Mouse (Mus musculus) hindbrain, embryonic 15.5 days (tissue): ENCODE measurements around the gene Hspa12a. TPM values are rescaled to one million over a fixed set of nuclear protein-coding genes. Genes with fewer than 3 reads are reported as not detected.

Experiments used
- ATAC-seq: fragments of 200-750 bp; cut with Nextera tagmentation; 2 replicates; pipeline ENCODE4 v1.8.0; 2017; ENCODE audit warnings: low read depth, moderate number of reproducible peaks, moderate TSS enrichment; ENCODE audit not compliant: low FRiP score
- H3K27ac ChIP-seq: fragments of 300-500 bp; sonication (generic); replicated peaks from 2 replicates; pipeline ENCODE4 v1.5.1; 2015; ENCODE audit warnings: mild to moderate bottlenecking, inconsistent platforms
- H3K27me3 ChIP-seq: fragments of 300-500 bp; sonication (generic); 2 replicates; pipeline ENCODE4 v1.6.1; 2015; ENCODE audit warnings: control low read depth, inconsistent platforms
- H3K36me3 ChIP-seq: fragments of 300-500 bp; sonication (generic); 2 replicates; pipeline ENCODE4 v1.6.1; 2015; ENCODE audit warnings: control low read depth, inconsistent platforms
- H3K4me1 ChIP-seq: fragments of 300-500 bp; sonication (generic); replicated peaks from 2 replicates; pipeline ENCODE4 v1.6.1; 2015; ENCODE audit warnings: control low read depth, inconsistent platforms
- H3K4me2 ChIP-seq: fragments of 300-500 bp; sonication (generic); 2 replicates; pipeline ENCODE4 v1.6.1; 2015; ENCODE audit warnings: moderate library complexity, mild to moderate bottlenecking, inconsistent platforms
- H3K4me3 ChIP-seq: fragments of 300-500 bp; sonication (generic); 2 replicates; pipeline ENCODE4 v1.5.1; 2015; ENCODE audit warnings: mild to moderate bottlenecking, inconsistent platforms
- H3K9ac ChIP-seq: fragments of 300-500 bp; sonication (generic); 2 replicates; pipeline ENCODE4 v1.6.1; 2015; ENCODE audit warnings: inconsistent platforms
- H3K9me3 ChIP-seq: fragments of 300-500 bp; sonication (generic); 2 replicates; pipeline ENCODE4 v1.6.1; 2016; ENCODE audit warnings: control low read depth, inconsistent platforms
- WGBS: fragments of 180-500 bp; shearing (Covaris S2); methylation state at CpG from one replicate; pipeline ENCODE4 v1.1.7; 2015; 5-methylcytosine and 5-hydroxymethylcytosine counted together
- polyA plus RNA-seq: library from polyadenylated mRNA; unstranded; fragments of >200 nt; fragmentation: Nextera tagmentation; extraction: Ambion mirVana; gene quantifications from 2 replicates; pipeline ENCODE4 v1.2.1, GENCODE M21; 2015

The Hspa12a gene
- polyA plus RNA-seq, 1 experiment from 2014 or later = 65.3 TPM

GRCm38 (mm10) chr19:58830182-58830581, 113.3 kb downstream of the Hspa12a start:
- no peak overlapping the region for H3K4me3 ChIP-seq
- H3K9me3 ChIP-seq = no peaks in the 10 kb centered on the region
- H3K27me3 ChIP-seq = no peaks in the 10 kb centered on the region
- peaks cover under 1% of the 10 kb centered on the region; the same call in 1 of the 2 replicates for H3K36me3 ChIP-seq
- no peak overlapping the region for H3K9ac ChIP-seq
- H3K27ac ChIP-seq = peak overlapping the region; percentile 67
- no peak for ATAC-seq
- WGBS = 82% methylated on average over 7 of the region's 7 CpGs
- peaks cover 44% of the 10 kb centered on the region for H3K4me1 ChIP-seq
- H3K4me2 ChIP-seq = no peak overlapping the region

- peak; percentile 85 for ATAC-seq
- WGBS = 43% methylated on average over 5 of the region's 5 CpGs
- Histone ChIP-seq H3K27me3 (no peaks in the 10 kb centered on the region), H3K4me3 (no peak overlapping the region), H3K27ac (peak overlapping the region; percentile 67), H3K9me3 (no peaks in the 10 kb centered on the region), H3K9ac (no peak overlapping the region), H3K4me1 (peaks cover 44% of the 10 kb centered on the region), H3K4me2 (no peak overlapping the region), H3K36me3 (peaks cover 7% of the 10 kb centered on the region; the same call in 1 of the 2 replicates)
Measured at GRCm38 (mm10) chr19:58829575-58829974, 113.9 kb downstream of the Hspa12a start.

GRCm38 (mm10) chr19:58827656-58828055, 115.8 kb downstream of the Hspa12a start:
- H3K4me1 ChIP-seq = peaks cover 37% of the 10 kb centered on the region

GRCm38 (mm10) chr19:58824316-58824715, 119.1 kb downstream of the Hspa12a start:
- peaks cover 18% of the 10 kb centered on the region for H3K4me1 ChIP-seq
- H3K36me3 ChIP-seq = peaks cover 21% of the 10 kb centered on the region
- H3K9me3 ChIP-seq = no peaks in the 10 kb centered on the region
- H3K9ac ChIP-seq = no peak overlapping the region
- H3K4me2 ChIP-seq = no peak overlapping the region
- H3K27ac ChIP-seq = no peak overlapping the region
- WGBS = 82% methylated on average over 1 of the region's 1 CpGs
- no peaks in the 10 kb centered on the region for H3K27me3 ChIP-seq
- H3K4me3 ChIP-seq = no peak overlapping the region
- no peak for ATAC-seq

More at GRCm38 (mm10) chr19:58827656-58828055, 115.8 kb downstream of the Hspa12a start:
- H3K9ac ChIP-seq = no peak overlapping the region
- no peaks in the 10 kb centered on the region for H3K9me3 ChIP-seq
- peaks cover 9% of the 10 kb centered on the region; the same call in 1 of the 2 replicates for H3K36me3 ChIP-seq
- no peak overlapping the region for H3K27ac ChIP-seq
- WGBS = 55% methylated on average over 7 of the region's 7 CpGs
- H3K4me2 ChIP-seq = no peak overlapping the region
- no peak overlapping the region for H3K4me3 ChIP-seq
- no peak for ATAC-seq
- H3K27me3 ChIP-seq = no peaks in the 10 kb centered on the region

- Histone ChIP-seq H3K27ac (no peak overlapping the region), H3K9me3 (no peaks in the 10 kb centered on the region), H3K4me3 (no peak overlapping the region), H3K9ac (no peak overlapping the region), H3K27me3 (no peaks in the 10 kb centered on the region), H3K4me1 (peaks cover 8% of the 10 kb centered on the region; the same call in 1 of the 2 replicates), H3K36me3 (peaks cover 23% of the 10 kb centered on the region), H3K4me2 (no peak overlapping the region)
- WGBS = 91% methylated on average over 3 of the region's 3 CpGs
- ATAC-seq = no peak
Measured at GRCm38 (mm10) chr19:58823301-58823700, 120.2 kb downstream of the Hspa12a start.

- Histone ChIP-seq H3K4me2 (no peak overlapping the region), H3K36me3 (peaks cover 23% of the 10 kb centered on the region), H3K4me3 (no peak overlapping the region), H3K9me3 (no peaks in the 10 kb centered on the region), H3K27ac (no peak overlapping the region), H3K9ac (no peak overlapping the region), H3K4me1 (peaks cover 8% of the 10 kb centered on the region; the same call in 1 of the 2 replicates), H3K27me3 (no peaks in the 10 kb centered on the region)
- ATAC-seq = peak; percentile 64; the same call in 1 of the 2 replicates
- 39% methylated on average over 20 of the region's 20 CpGs for WGBS
Measured at GRCm38 (mm10) chr19:58822454-58823200, 120.8 kb downstream of the Hspa12a start.

- Histone ChIP-seq H3K27me3 (no peaks in the 10 kb centered on the region), H3K4me3 (no peak overlapping the region), H3K4me2 (no peak overlapping the region), H3K9me3 (no peaks in the 10 kb centered on the region), H3K4me1 (peaks cover 8% of the 10 kb centered on the region; the same call in 1 of the 2 replicates), H3K36me3 (peaks cover 14% of the 10 kb centered on the region; the same call in 1 of the 2 replicates), H3K27ac (no peak overlapping the region), H3K9ac (no peak overlapping the region)
- no peak for ATAC-seq
- WGBS = 86% methylated on average over 14 of the region's 14 CpGs
Measured at GRCm38 (mm10) chr19:58818571-58819415, 124.7 kb downstream of the Hspa12a start.

- WGBS = 81% methylated on average over 11 of the region's 11 CpGs
- no peak overlapping the region for H3K27ac ChIP-seq
Measured at GRCm38 (mm10) chr19:58817398-58817797, 126.1 kb downstream of the Hspa12a start.

GRCm38 (mm10) chr19:58816453-58817041, 126.9 kb downstream of the Hspa12a start:
- ATAC-seq = no peak
- H3K4me3 ChIP-seq = no peak overlapping the region

More at GRCm38 (mm10) chr19:58817398-58817797, 126.1 kb downstream of the Hspa12a start:
- Histone ChIP-seq H3K27me3 (no peaks in the 10 kb centered on the region), H3K36me3 (peaks cover 14% of the 10 kb centered on the region; the same call in 1 of the 2 replicates), H3K9me3 (no peaks in the 10 kb centered on the region), H3K4me1 (peaks cover under 1% of the 10 kb centered on the region; the same call in 1 of the 2 replicates), H3K4me2 (no peak overlapping the region), H3K9ac (no peak overlapping the region), H3K4me3 (no peak overlapping the region)
- ATAC-seq = no peak

GRCm38 (mm10) chr19:58815179-58815922, 128.1 kb downstream of the Hspa12a start:
- no peaks in the 10 kb centered on the region for H3K27me3 ChIP-seq
- H3K9ac ChIP-seq = no peak overlapping the region
- ATAC-seq = 0 out of 2 replicates have a peak, but pooled peaks have one; percentile 9
- 75% methylated on average over 13 of the region's 13 CpGs for WGBS
- H3K4me3 ChIP-seq = no peak overlapping the region
- H3K4me1 ChIP-seq = no peaks in the 10 kb centered on the region
- H3K36me3 ChIP-seq = 0 out of 2 replicates have a peak, but pooled peaks cover 8% of the 10 kb centered on the region
- no peak overlapping the region for H3K27ac ChIP-seq
- no peak overlapping the region for H3K4me2 ChIP-seq
- no peaks in the 10 kb centered on the region for H3K9me3 ChIP-seq

More at GRCm38 (mm10) chr19:58816453-58817041, 126.9 kb downstream of the Hspa12a start:
- Histone ChIP-seq H3K4me1 (no peaks in the 10 kb centered on the region), H3K9ac (no peak overlapping the region), H3K36me3 (0 out of 2 replicates have a peak, but pooled peaks cover 10% of the 10 kb centered on the region), H3K4me2 (no peak overlapping the region), H3K9me3 (no peaks in the 10 kb centered on the region), H3K27ac (no peak overlapping the region), H3K27me3 (no peaks in the 10 kb centered on the region)
- WGBS = 70% methylated on average over 17 of the region's 17 CpGs

- Histone ChIP-seq H3K4me2 (no peak overlapping the region), H3K4me1 (no peaks in the 10 kb centered on the region), H3K4me3 (no peak overlapping the region), H3K9me3 (no peaks in the 10 kb centered on the region), H3K36me3 (no peaks in the 10 kb centered on the region), H3K9ac (no peak overlapping the region), H3K27me3 (no peaks in the 10 kb centered on the region), H3K27ac (no peak overlapping the region)
- WGBS = 71% methylated on average over 5 of the region's 5 CpGs
- no peak for ATAC-seq
Measured at GRCm38 (mm10) chr19:58810536-58810935, 132.9 kb downstream of the Hspa12a start.
